Mouse (Mus musculus): ENCODE measurements at regions not wholly inside any gene's neighbourhood (a gene's known extent, or its start where the extent isn't known, plus 50 kb on each side); places are given as distances from the start of the nearest gene placed in this dataset.
A peak's percentile ranks its signal among the peaks of the same experiment; 100 is the strongest.

DNA sequence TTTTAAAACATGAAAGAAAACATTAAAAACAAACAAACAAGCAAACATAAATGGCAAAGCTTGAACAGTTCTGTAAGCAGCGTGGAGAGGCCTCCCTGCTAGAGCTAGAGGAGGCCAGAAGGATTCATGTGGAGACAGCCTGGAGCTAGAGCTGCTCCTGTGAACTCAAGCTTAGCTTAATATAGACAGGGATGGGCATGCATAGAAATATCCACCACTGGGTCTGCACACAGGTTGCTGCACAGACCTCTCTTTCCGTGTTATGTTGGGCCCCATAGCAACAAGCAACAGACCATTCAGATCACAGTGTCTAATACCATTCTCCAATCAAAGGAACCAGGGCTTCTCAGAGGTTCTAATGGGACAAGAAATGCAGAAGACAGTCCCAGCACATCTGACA is 122.9 kb upstream of the Magi3 start:
- no peak for ATAC-seq (replicated peaks; ENCODE audit: low FRiP score, poor library complexity, severe bottlenecking)

DNA sequence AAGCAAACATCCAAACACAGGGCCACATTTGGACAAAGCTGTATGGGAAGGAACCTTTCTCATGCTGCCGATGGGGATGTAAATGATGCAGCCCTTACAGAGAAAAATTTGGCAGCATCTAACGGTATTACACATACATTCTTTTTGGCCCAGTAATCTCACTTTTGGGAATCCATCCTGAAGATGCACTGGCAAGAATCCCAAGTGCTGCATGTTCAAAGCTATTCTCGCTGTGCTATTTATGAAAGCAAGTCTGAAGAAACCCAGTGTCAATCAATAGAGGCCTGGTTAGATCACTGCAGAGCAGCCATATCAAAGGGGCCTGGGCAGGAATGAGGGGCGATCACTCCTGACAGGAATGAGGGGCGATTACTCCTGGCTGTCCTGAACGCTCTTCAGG is 122.0 kb upstream of the Magi3 start:
- no peak for ATAC-seq (replicated peaks; ENCODE audit: low FRiP score, poor library complexity, severe bottlenecking)

DNA sequence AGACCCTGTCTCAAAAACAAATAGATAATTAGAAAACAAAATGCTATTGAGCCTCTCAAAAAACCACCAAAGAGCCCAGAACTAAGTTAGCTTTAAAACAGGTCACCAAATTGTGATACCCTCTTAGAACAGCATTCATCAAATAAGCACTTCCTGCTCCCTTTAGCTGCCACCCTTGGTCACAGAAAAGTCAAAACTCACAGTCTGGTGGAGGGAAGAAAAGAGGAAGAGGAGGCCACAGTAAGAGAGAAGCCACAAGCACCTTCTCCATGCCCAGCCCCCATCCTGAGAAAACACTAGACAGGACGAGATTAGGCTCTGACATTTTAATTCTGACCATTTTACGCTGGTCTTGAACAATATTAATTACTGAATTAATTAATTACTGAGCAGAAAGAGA is 120.2 kb upstream of the Magi3 start:
- no peak for ATAC-seq (replicated peaks; ENCODE audit: low FRiP score, poor library complexity, severe bottlenecking)

DNA sequence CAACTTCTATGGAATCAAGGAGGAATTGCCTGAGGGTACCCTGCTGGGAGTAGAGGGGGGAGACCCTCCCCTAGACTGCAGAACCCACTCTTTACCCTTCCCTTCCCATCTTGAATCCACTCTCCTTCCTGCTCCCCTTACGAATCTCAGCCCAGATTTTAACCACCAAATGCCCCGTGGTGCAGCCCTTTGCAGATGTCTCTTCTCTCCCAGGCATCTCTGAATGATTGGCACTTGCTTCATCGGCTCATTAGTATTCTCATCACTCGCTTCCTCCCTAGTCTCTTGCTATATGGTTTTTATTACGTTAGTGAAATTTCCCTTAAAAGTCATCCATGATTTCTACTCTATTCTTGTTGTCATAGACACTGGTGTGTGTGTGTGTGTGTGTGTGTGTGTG is 116.7 kb upstream of the Magi3 start:
- no peak for ATAC-seq (replicated peaks; ENCODE audit: low FRiP score, poor library complexity, severe bottlenecking)

DNA sequence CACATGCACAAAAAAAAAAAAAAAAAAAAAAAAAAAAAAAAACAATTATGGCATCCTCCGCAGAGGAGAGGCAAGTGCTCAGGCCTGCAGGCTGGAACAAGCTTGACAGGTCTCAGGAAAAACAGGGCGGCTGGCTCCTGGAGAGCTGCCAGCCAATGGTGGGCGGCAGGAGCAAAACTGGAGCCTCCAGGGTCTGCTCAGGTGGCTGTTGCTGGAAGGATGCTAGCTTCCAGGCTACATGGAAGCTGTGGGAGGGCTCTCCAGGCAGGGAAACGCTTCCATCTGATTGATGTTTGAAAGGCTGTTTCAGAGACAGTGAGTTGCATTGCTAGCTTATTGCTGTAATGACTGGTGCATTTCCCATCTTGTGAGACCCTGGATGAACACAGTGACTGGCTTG is 116.1 kb upstream of the Magi3 start:
- ATAC-seq (replicated peaks; ENCODE audit: low FRiP score, poor library complexity, severe bottlenecking) = no peak

DNA sequence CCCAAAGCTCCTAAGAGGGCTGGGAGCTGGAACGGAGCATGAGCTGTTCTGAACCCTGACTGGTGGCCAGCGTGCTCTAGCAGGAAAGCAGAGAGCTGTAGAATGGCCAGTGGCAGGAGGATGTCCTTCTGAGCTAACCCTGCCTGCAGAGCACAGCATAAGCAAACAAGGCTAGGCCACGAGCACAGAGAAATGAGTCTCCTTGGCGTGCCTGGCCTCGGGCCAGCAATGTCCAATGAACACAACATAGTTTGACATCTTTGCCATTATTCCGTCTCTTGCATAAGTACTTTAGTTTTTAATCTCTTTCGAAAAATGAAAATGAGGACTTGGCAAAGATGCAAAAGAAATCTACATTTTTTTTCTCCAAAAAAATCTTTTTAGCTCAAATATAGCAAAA is 114.6 kb upstream of the Magi3 start:
- no peak for ATAC-seq (replicated peaks; ENCODE audit: low FRiP score, poor library complexity, severe bottlenecking)

DNA sequence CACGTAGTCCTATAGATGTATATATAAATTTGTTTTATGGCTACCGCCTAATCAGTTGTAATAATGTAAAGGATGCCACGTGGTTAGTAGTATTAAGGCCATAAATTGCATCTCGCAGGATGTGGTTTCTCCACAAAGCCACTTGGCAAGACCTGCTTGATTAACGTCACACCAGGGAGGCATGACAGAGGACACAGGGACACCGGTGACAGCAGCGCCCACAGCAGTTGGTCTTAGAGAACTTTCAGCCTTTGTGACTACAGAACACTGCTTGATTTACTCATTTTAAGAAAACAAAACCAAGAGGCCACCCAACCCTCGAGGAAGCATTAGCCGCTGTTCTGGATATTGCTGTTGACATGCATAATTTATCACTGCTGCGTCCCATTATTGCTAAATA is 113.2 kb upstream of the Magi3 start:
- ATAC-seq (replicated peaks; ENCODE audit: low FRiP score, poor library complexity, severe bottlenecking) = no peak

DNA sequence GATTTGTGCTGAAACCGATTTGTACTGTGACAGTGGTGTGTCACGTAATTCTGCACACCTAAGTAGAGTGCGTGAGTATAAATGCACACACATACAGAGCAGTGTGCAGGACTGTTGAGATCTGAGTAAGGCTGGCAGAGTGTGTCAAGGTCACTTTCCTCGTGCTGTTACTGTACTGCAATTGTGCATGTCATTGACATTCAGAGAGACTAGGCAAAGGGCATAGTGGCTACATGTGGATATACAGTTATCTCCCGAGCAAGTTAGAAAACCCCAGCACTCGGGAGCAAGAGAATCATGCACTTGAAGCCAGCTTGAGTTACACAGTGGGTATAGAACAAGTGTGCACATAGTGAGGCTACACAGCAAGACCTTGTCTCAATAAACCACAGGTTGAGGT is 110.5 kb upstream of the Magi3 start:
- no peak for ATAC-seq (replicated peaks; ENCODE audit: low FRiP score, poor library complexity, severe bottlenecking)

DNA sequence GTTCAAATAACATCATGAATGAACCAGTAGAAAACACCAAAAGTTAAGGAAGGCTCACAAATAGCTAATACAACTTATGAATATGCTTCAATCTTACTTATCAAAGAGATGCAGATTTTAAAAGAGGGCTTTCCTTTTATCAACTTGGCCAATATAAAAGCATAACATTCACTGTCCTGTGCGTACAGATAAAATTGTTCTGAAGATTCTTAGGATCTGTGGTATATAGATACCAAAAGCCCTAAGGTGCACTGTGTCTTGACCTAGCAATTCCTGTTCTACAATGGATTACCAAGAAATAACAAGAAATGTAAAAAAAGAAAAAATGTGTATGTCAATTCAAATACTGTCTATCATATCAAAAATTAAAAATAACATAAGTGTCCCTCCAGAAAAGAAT is 107.7 kb upstream of the Magi3 start:
- no peak for ATAC-seq (replicated peaks; ENCODE audit: low FRiP score, poor library complexity, severe bottlenecking)

DNA sequence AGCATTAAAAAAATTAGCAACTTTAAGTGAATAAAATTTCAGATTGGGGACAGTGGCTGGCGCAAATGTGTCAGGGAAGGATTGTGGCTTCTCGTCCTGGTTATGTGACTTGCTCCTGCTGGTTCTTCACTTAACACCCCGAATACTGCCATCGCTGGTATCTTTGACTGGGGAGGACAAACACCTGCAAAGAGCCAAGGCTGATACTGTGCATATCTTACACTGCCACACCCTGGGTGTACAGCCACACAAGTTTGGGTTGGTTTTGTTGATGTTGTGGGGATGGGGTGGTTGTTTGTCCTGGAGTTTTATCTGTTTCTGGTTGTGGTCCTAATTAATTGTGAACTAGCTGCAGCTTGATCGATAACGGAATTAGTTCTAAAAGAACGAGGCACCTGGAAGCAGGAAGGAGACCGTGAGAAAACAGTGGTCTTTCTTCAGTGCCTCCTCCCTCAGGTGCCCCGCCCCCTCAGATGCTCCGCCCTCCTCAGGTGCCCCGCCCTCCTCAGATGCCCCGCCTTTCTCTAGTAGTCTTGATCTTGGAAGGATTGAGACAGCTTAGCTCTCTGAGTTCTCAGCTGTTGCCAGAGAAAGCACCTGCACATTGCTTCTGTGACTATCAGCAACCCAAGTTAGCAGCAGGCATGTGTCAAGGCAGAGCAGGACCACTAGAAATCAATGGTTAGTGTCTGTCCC is 107.0 kb upstream of the Magi3 start:
- ATAC-seq (replicated peaks; ENCODE audit: low FRiP score, poor library complexity, severe bottlenecking) = 0 out of 2 replicates have a peak, but pooled peaks have one; percentile 39

DNA sequence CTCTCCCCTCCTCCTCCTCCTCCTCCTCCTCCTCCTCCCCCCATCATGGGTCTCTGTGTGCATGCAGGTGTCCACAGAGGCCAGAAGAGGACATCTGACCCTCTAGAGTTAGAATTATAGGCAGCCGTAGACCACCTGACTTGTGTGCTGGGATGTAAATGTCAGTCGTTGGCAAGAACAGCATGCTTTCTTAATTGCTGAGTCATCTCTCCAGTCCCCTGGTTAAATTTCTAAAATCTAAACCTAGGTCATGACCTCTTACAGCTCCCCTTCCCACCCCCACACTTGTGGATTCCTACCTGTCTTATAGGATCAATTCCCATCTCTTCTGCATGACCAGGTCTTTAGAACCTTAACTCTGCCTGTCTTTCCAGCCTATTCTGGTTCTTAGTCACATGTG is 102.4 kb upstream of the Magi3 start:
- ATAC-seq (replicated peaks; ENCODE audit: low FRiP score, poor library complexity, severe bottlenecking) = no peak

DNA sequence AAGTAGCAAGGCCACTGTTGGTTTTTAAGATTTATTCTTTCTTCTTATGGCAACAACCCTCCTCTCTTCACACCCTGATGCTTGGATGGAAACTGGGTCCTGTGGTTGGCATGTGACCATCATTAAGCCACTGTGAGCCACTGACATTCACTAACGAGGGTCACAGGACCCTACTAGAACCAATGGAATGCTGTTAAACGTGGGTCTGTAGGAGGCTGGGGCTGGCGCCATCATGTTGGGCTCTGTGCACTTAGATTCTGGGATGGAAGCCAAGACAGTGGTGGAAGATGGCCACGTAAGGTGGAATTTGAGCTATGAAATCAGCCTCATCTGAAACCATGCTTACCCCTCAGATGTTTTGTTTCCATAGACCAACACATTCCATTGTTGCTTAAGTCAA is 100.2 kb upstream of the Magi3 start:
- ATAC-seq (replicated peaks; ENCODE audit: low FRiP score, poor library complexity, severe bottlenecking) = no peak

DNA sequence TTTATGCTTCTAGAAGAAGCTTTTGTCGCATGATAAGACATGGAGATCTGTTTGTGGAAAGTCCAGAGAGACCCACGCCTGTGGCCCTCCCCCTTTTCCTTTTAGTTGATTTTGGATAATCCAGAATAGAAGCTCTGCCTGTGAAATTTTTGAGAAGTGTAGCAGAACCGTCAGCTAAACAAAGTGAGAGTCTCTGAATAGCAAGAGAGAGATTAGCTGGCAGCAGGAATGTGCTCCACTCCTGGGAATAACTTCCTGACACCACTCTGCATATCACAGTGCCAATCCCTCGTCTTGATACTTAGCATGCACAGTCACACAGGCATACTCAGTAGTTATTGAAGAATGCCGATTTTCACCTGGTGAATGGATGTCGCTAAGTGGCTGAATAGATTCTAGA is 99.2 kb upstream of the Magi3 start:
- no peak for ATAC-seq (replicated peaks; ENCODE audit: low FRiP score, poor library complexity, severe bottlenecking)

DNA sequence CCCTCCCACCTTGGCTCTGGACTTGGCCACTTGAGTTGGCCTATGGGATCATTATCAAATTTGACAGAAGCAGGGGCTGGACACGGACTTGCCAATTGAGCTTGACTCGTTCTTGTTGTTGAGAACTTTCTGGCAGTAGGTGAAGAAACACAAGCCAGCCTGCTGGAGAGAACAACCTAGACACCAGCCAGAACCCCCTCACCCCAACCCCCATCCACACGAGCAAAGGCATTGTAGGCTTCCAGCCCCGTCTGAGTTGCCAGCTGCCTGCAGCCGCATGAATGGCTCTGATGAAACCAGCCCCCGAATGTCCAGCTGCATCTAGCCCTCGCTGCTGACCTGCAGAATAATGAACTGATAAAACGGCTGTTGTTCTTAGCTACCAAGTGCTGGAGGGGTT is 98.7 kb upstream of the Magi3 start:
- ATAC-seq (replicated peaks; ENCODE audit: low FRiP score, poor library complexity, severe bottlenecking) = no peak

DNA sequence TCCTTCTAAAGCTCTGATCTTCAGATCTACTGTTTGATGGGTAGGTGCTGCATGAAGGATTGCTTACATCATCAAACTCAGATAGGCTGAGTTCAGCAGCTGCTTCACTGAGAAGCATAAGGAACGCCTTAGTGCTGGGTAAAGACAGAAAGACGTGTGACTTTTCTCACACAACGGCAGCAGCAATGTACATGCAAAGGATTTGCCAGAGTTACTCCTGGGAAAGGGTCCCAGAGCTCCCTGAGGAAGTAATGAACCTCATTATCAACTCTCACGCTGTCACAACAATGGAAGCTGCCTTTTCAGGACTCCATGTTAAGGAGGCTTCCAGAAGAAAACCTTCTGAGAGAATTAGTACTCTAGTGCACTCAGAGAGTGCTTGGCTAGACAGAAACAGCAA is 97.4 kb upstream of the Magi3 start:
- ATAC-seq (replicated peaks; ENCODE audit: low FRiP score, poor library complexity, severe bottlenecking) = no peak

DNA sequence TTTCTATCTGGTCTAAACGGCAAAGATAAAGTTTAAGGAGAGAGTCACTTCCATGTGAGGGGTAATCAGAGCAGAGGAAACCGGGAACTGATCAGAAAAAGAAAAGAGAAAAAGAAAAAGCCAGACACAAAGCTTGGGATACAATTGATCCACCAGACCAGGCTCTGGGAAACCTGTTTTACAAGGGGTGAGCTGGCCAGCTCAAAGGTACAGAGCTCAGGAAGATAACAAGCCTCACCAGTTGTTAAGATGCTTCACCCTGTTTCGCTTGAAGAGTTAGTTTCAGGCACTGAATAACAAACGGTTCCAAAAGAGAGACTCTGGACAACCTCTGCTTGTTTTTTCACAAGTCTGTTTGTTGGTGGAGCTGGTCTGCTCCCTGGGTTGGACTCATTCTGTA is 92.9 kb upstream of the Magi3 start:
- ATAC-seq (replicated peaks; ENCODE audit: low FRiP score, poor library complexity, severe bottlenecking) = no peak

DNA sequence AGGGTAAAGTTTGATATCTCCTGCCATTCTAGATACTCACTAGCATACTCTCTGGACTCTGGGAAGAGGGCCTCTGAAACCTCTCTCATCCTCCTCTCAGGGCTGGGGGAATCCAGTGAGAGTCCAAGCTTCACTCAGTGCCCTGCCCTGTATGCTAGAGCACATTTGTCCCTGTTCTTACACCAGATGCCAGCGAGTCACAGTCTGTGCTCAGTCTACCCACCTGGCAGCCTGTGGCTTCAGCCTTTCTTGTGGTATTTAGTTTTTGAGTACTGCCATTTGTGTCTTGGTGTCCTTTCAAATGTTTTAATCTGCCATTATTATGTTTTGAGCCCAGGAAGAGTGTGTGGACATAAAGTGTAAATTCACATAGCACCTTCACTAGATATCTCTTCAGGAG is 86.8 kb upstream of the Magi3 start:
- no peak for ATAC-seq (replicated peaks; ENCODE audit: low FRiP score, poor library complexity, severe bottlenecking)

DNA sequence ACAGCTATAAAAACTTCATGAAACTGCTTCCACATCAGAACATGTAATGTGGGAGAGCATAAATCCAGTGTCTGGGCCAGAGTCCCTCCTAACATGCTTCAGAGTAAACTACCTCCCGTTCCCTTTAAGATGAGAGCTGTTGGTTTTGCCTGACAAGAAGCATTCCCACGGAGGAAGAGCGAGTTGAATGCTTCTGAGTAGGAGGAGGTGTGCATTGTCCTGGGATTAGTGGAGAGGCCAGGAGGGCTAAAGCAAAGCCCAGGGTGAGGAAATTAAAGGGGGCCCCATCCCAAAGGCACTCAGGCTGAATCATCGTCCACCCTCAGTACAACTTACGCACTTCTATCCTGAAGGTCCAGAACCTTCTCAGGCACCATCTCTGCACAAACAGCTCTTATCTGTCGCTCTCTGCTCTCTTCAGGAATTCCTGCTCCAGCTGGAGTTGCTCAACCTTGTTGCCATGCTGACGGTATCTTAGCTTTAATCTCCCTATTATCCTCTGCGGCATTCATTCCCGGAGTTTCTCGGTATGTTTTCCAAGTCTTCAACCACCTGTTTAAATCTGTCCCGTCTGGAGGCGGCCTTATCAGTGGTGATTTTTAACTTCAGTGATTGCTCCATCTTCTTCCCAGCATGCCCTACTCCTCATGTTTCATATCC is 85.9 kb upstream of the Magi3 start:
- no peak for ATAC-seq (replicated peaks; ENCODE audit: low FRiP score, poor library complexity, severe bottlenecking)

DNA sequence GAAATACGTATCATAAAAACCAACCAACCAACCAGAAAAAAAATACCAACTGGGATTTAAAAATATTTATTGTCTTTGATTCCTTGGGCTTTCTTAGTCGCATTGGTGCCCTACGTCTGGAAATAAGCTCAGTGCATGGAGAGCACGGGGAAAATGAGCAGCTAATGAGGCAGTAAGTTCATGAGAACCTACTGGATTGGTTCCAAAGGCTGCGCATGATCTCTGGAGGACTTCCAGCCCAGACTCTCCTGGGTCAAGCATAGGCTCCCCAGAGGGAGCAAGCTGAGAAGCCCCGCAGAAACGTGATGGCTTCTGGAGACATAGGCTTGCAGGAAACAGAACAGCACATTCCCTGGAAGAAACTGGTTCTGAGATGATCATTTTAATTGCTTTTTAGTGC is 83.4 kb upstream of the Magi3 start:
- no peak for ATAC-seq (replicated peaks; ENCODE audit: low FRiP score, poor library complexity, severe bottlenecking)

DNA sequence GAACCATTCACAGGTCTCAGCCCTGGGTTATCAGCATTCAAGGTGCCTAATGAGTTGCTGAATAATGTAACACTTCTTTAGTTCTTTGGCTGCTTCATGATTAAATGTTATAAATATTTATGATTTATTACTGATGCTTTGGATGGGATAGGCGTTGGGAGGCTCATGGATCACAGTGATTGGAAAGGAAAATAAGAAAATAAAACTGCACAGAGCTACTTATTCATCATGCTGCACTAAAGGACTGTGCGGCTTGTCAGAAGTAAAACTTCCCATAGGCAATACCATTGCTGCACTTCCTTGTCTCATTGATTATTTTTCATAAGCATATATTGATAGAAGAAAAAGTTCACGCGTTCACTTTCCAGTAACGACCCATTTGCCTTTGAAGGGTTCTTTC is 80.0 kb upstream of the Magi3 start:
- ATAC-seq (replicated peaks; ENCODE audit: low FRiP score, poor library complexity, severe bottlenecking) = no peak

DNA sequence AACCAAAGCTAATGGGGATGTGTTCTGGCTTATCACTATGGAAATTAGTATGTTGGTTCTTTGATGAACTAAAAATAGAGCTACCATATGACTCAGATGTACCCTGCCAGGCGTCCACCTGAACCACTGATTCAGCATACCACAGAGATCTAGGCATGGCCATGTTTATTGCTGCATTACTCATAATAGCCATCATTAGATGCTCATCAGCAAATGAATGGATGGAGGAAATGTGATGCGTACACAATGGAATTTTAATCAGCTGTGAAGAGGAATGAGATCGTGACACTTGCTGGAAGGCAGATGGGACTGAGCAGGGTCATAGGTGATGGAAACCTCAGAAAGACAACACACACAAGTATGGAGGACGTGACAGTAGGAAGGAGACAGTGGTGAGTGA is 78.7 kb upstream of the Magi3 start:
- ATAC-seq (replicated peaks; ENCODE audit: low FRiP score, poor library complexity, severe bottlenecking) = no peak

DNA sequence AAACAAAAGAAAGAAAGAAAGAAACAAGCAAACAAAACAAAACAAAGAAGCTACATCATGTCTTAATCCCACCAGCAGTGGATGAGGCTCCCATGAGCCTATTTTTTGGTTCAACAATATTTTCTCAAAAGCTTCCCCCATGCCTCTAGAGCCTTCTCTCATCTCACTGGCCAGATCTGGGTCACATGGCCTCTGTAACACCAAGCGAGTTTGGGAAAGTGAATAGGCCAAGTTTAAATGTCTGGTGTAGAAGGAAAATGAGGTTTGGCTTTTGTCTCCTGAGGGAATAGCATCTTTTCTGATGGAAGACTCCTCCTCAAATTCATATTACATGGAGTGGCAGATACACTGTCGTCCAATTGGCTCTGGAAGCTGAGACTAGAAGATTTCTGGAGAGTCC is 78.2 kb upstream of the Magi3 start:
- ATAC-seq (replicated peaks; ENCODE audit: low FRiP score, poor library complexity, severe bottlenecking) = no peak

Measured in erythroid progenitor cell, adult 5-6 weeks (primary cell).